Mouse (Mus musculus) liver, embryonic 11.5 days (tissue): ENCODE results near the gene Slc12a9. TPM values are rescaled to one million over a fixed set of nuclear protein-coding genes. Genes with fewer than 3 reads are reported as not detected.

Experiments
- ATAC-seq: fragments of 200-750 bp; cut with Nextera tagmentation; replicated peaks from 2 replicates; pipeline ENCODE4 v1.8.0; 2017; ENCODE audit warnings: moderate number of reproducible peaks, mild to moderate bottlenecking, moderate TSS enrichment, moderate library complexity; ENCODE audit not compliant: low FRiP score
- DNase-seq: peaks from one replicate; pipeline ENCODE4 v3.0.0-alpha.2; 2017; ENCODE audit warnings: low spot score
- H3K27ac ChIP-seq: fragments of 300-500 bp; sonication (generic); 2 replicates; pipeline ENCODE4 v1.5.1; 2014; ENCODE audit warnings: mild to moderate bottlenecking, low read depth, low read length, control low read depth
- H3K27me3 ChIP-seq: fragments of 300-500 bp; sonication (generic); replicated peaks from 2 replicates; pipeline ENCODE4 v1.6.1; 2014; ENCODE audit warnings: low read length, mixed read lengths; ENCODE audit not compliant: control insufficient read depth, insufficient read depth
- H3K36me3 ChIP-seq: fragments of 300-500 bp; sonication (generic); 2 replicates; pipeline ENCODE4 v1.6.1; 2014; ENCODE audit warnings: mild to moderate bottlenecking, low read length, moderate library complexity, mixed read lengths; ENCODE audit not compliant: control insufficient read depth, insufficient read depth
- H3K4me1 ChIP-seq: fragments of 300-500 bp; sonication (generic); replicated peaks from 2 replicates; pipeline ENCODE4 v1.6.1; 2014; ENCODE audit warnings: low read length, mixed read lengths; ENCODE audit not compliant: control insufficient read depth, insufficient read depth
- H3K4me2 ChIP-seq: fragments of 300-500 bp; sonication (generic); 2 replicates; pipeline ENCODE4 v1.6.1; 2014; ENCODE audit warnings: mild to moderate bottlenecking, control low read depth, moderate library complexity
- H3K4me3 ChIP-seq: fragments of 300-500 bp; sonication (generic); 2 replicates; pipeline ENCODE4 v1.5.1; 2014; ENCODE audit warnings: low read depth, low read length, control low read depth
- H3K9ac ChIP-seq: fragments of 300-500 bp; sonication (generic); 2 replicates; pipeline ENCODE4 v1.6.1; 2014; ENCODE audit warnings: low read depth, low read length, control low read depth
- H3K9me3 ChIP-seq: fragments of 300-500 bp; sonication (generic); 2 replicates; pipeline ENCODE4 v1.6.1; 2016; ENCODE audit warnings: low read length, inconsistent platforms, mixed read lengths; ENCODE audit not compliant: control insufficient read depth
- WGBS: fragments of 180-500 bp; shearing (Covaris S2); extraction: QIAGEN DNeasy Blood & Tissue Kit; methylation state at CpG from one replicate; pipeline ENCODE4 v1.1.7; 2014; 5-methylcytosine and 5-hydroxymethylcytosine counted together
- polyA plus RNA-seq: library from polyadenylated mRNA; unstranded; fragments of >200 nt; fragmentation: Nextera tagmentation; extraction: Ambion mirVana; gene quantifications from 2 replicates; pipeline ENCODE4 v1.2.1, GENCODE M21; 2014

Gene Slc12a9
- polyA plus RNA-seq: 6.4 and 7.0 TPM in 2 replicates

DNA sequence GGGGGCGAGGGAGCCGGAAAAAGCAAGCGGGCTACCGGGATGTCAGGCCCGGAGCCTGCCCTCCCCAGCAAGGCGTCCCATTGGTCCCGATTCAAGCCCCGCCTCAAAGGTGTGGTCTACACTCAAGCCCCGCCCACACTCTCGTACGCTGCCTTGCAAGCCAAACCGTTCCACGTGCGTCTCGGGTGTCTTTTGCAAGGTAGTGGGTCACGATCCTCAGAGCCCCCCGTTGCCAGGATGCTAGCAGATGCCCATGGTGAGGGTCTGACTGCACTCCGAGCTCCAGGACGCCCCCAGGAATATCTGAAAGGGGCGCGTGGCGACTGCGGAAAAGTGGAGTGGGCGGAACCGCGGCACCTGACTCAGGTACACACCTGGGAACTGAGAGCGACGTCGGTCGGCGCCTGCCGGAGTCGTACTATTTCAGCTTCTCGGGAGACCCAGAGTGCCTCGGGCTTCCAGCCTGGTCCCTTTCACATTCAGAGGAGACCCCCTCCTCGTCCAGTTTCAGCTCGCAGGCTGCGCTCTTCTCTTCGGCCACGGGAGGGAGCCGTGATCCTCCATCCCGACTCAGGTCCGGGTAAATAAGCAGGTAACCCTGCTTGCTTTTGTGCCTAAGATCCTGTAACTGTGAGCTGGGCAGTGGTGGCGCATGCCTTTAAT, at the start of gene Slc12a9:
Slc12a9 (minus strand) TSS at position 86 of the 663 bp plus-strand sequence.
- no peaks in the 10 kb centered on the region for H3K9me3 ChIP-seq
- peaks cover 20% of the 10 kb centered on the region for H3K4me1 ChIP-seq
- H3K27ac ChIP-seq: no peak within 1 kb of the TSS
- WGBS: under 1% methylated on average over 44 of the region's 44 CpGs
- H3K4me2 ChIP-seq: peak within 1 kb of the TSS; percentile 89
- DNase-seq: peak; percentile 88
- H3K9ac ChIP-seq: peak within 1 kb of the TSS; percentile 70
- peak within 1 kb of the TSS; percentile 70 for H3K4me3 ChIP-seq
- H3K27me3 ChIP-seq: no peaks in the 10 kb centered on the region
- peak; percentile 87 for ATAC-seq
- H3K36me3 ChIP-seq: no peaks in the 10 kb centered on the region

DNA sequence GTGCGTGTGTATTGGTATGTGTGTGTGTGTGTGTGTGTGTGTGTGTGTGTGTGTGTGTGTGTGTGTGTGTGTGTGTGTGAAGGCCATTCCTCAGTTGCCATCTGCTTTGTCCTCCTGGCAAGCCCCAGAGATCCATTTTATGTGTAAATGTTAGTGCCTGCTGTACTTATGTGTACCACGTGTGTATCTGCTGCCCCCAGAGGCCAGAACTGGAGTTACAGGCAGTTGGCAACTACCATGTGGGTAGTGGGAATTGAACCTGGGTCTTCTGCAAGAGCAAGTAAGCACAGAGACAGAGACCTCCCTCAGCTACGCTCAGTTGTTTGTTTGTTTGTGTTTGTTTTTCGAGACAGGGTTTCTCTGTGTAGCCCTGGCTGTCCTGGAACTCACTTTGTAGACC, 47.8 kb upstream of the Slc12a9 start:
- Histone ChIP-seq H3K36me3 (no peaks in the 10 kb centered on the region), H3K27ac (no peak overlapping the region), H3K9me3 (no peaks in the 10 kb centered on the region), H3K4me2 (no peak overlapping the region), H3K27me3 (no peaks in the 10 kb centered on the region), H3K4me1 (no peaks in the 10 kb centered on the region; the same call in 1 of the 2 replicates), H3K9ac (no peak overlapping the region), H3K4me3 (no peak overlapping the region)
- WGBS: 52% methylated on average over 4 of the region's 4 CpGs
- no peak for ATAC-seq
- DNase-seq: no peak

DNA sequence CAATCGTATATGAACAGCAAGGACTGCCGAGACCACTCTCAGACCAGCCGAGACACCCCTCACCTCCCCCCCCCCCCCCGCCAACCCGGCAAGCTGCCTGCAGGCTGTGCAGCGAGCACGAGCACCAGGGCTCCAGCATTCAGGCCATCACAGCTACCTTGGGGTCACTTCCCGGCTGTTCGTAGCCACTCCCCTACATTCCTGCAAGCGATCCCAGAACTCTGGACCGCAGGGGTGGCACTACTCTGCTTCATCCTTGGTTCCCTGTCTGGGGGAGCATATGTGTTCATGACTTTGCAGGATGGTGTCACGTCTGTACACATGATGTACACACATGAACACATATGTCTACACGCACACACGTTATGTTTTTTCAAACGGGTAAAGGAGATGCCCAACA, 44.2 kb upstream of the Slc12a9 start:
- no peak overlapping the region for H3K27ac ChIP-seq
- H3K4me1 ChIP-seq: no peaks in the 10 kb centered on the region; the same call in 1 of the 2 replicates
- no peaks in the 10 kb centered on the region for H3K27me3 ChIP-seq
- 33% methylated on average over 12 of the region's 15 CpGs for WGBS
- peaks cover 6% of the 10 kb centered on the region for H3K36me3 ChIP-seq
- H3K4me2 ChIP-seq: no peak overlapping the region
- no peak overlapping the region for H3K4me3 ChIP-seq
- DNase-seq (no peak), ATAC-seq (no peak)
- no peak overlapping the region for H3K9ac ChIP-seq
- H3K9me3 ChIP-seq: no peaks in the 10 kb centered on the region

DNA sequence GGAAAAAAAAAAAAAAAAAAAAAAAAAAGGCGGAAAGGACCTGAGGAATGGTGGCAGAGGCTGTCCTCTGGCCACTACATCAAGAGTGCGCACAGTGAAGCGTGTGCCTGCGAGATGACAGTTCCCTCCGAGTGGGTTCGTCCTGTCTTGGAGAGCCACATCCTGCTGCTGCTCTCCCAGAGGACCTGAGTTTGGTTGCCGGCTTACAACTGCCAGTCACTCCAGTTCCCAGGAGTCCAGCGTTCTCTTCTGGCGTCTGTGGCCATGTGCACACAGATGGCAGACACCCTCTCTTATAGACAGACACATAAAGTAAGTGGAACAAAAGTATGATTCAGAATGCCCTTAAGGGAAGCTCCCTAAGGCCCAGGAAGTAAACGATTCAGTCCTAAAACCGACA, 43.8 kb upstream of the Slc12a9 start:
- Histone ChIP-seq H3K9me3 (no peaks in the 10 kb centered on the region), H3K4me1 (no peaks in the 10 kb centered on the region; the same call in 1 of the 2 replicates), H3K9ac (no peak overlapping the region), H3K4me3 (no peak overlapping the region), H3K4me2 (no peak overlapping the region; the same call in 1 of the 2 replicates), H3K27ac (peak overlapping the region; percentile 43; the same call in 1 of the 2 replicates), H3K36me3 (peaks cover 10% of the 10 kb centered on the region), H3K27me3 (no peaks in the 10 kb centered on the region)
- no peak for ATAC-seq
- 36% methylated on average over 10 of the region's 11 CpGs for WGBS
- DNase-seq: peak; percentile 39

DNA sequence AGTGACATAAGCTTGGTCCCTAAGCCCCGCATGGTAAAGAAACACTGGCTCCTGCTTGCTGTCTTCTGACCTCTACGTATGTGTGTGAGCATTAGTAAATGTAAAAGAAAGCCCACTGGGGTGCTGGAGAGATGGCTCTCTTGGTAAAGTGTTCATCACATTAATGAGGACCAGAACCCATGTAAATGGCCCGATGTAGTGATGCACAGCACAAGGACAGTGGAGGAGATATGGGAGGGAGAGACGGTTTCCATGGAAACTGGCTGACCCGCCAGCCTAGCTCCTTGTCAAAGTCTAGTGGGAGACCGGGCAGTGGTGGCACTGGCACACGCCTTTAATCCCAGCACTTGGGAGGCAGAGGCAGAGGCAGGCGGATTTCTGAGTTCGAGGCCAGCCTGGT, 43.3 kb upstream of the Slc12a9 start:
- no peak for DNase-seq
- H3K36me3 ChIP-seq: peaks cover 15% of the 10 kb centered on the region
- no peaks in the 10 kb centered on the region for H3K9me3 ChIP-seq
- H3K9ac ChIP-seq: no peak overlapping the region
- no peak overlapping the region for H3K4me2 ChIP-seq
- no peaks in the 10 kb centered on the region for H3K27me3 ChIP-seq
- ATAC-seq: 0 out of 2 replicates have a peak, but pooled peaks have one; percentile 27
- H3K4me3 ChIP-seq: no peak overlapping the region
- H3K27ac ChIP-seq: no peak overlapping the region
- 62% methylated on average over 9 of the region's 9 CpGs for WGBS
- H3K4me1 ChIP-seq: no peaks in the 10 kb centered on the region; the same call in 1 of the 2 replicates

DNA sequence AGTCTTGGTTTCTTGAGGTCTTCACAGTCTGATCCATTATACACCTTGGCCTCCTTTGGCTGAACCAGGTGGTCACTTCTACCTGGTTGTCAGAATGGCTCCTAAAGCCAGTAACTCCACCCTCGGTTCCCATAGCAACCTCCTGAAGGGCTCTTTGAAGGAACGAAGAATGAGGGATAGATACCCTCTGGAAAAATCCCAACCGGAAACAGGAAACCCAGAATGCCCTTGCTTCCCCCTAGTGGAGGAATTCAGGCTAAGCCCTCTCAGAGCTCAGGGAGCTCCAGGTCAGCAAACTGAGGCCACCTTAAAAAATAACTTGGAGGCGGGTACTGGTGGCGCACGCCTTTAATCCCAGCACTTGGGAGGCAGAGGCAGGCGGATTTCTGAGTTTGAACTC, 42.8 kb upstream of the Slc12a9 start:
- Histone ChIP-seq H3K4me1 (no peaks in the 10 kb centered on the region; the same call in 1 of the 2 replicates), H3K4me2 (no peak overlapping the region), H3K4me3 (no peak overlapping the region), H3K9ac (no peak overlapping the region), H3K27me3 (no peaks in the 10 kb centered on the region), H3K36me3 (peaks cover 18% of the 10 kb centered on the region), H3K9me3 (no peaks in the 10 kb centered on the region), H3K27ac (no peak overlapping the region)
- WGBS: 34% methylated on average over 7 of the region's 7 CpGs
- DNase-seq (no peak), ATAC-seq (no peak)

DNA sequence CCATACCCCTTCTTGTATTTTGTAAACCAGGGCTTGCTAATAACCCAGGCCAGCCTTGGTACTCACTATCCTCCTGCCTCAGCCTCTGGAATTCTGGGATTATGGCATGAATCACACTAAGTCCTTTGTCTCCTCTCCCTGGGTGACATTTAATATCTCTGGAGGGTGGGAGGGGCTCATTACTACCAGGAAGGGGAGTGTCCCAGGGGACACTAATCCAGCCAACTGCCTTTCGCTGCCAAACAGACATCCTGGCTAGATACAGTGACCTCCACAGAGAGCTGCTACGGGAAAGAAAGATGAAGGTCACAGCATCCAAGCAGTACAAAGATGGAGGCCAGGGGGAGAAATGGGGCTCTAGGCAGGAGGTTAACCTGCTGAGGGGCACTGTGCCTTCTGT, 42.2 kb upstream of the Slc12a9 start:
- no peak for DNase-seq
- H3K4me1 ChIP-seq: no peaks in the 10 kb centered on the region; the same call in 1 of the 2 replicates
- H3K9me3 ChIP-seq: no peaks in the 10 kb centered on the region
- no peak overlapping the region for H3K4me3 ChIP-seq
- no peak overlapping the region for H3K4me2 ChIP-seq
- no peaks in the 10 kb centered on the region for H3K27me3 ChIP-seq
- ATAC-seq: no peak
- 54% methylated on average over 2 of the region's 2 CpGs for WGBS
- H3K9ac ChIP-seq: no peak overlapping the region
- H3K36me3 ChIP-seq: peaks cover 18% of the 10 kb centered on the region
- no peak overlapping the region for H3K27ac ChIP-seq

DNA sequence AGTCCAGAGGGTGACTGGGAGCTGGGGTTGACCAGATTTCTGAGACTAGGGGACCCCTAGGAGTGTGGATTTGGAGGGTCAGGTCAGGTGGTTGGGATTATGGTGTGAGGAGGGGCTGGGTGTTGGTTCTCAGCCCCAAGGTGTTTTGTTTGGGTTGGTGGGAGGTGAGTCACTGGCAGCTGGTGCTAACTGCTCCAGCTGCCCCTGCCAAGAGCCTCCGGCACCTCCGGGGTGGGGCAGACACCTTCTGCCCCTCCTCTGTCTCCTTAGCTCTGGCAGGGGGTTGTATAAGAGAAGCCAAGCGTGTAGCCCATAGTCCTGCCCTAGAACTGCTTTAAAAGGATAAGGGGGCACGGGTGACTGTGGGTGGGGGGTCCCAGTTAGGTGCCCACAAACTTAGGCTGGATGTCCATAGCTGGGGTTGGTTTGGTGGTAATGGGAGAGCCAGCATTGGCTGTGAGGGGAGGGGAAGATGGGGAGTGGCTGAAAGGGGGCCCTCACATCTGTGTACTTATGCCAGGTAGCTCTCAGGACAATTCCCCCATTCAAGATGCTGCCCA, 41.2 kb upstream of the Slc12a9 start:
- 74% methylated on average over 4 of the region's 4 CpGs for WGBS

More for the DNA sequence above, 41.2 kb upstream of the Slc12a9 start:
- Histone ChIP-seq H3K36me3 (peaks cover 26% of the 10 kb centered on the region), H3K27ac (no peak overlapping the region), H3K4me1 (no peaks in the 10 kb centered on the region; the same call in 1 of the 2 replicates), H3K4me2 (no peak overlapping the region), H3K4me3 (no peak overlapping the region), H3K9ac (no peak overlapping the region), H3K9me3 (no peaks in the 10 kb centered on the region), H3K27me3 (no peaks in the 10 kb centered on the region)
- no peak for ATAC-seq
- DNase-seq: no peak
